Mouse (Mus musculus) forebrain, embryonic 10.5 days (tissue): ENCODE measurements at regions not wholly inside any gene's neighbourhood (a gene's known extent, or its start where the extent isn't known, plus 50 kb on each side); places are given as distances from the start of the nearest gene placed in this dataset.

Experiments
- DNase-seq: peaks from one replicate; pipeline ENCODE4 v3.0.0-alpha.2; 2017; ENCODE audit warnings: low spot score; ENCODE audit errors: extremely low spot score
- H3K27ac ChIP-seq: fragments of 300-500 bp; sonication (generic); 2 replicates; pipeline ENCODE4 v1.5.1; 2016; ENCODE audit warnings: mild to moderate bottlenecking
- H3K27me3 ChIP-seq: fragments of 300-500 bp; sonication (generic); 2 replicates; pipeline ENCODE4 v1.6.1; 2016; ENCODE audit warnings: mild to moderate bottlenecking; ENCODE audit not compliant: poor library complexity, severe bottlenecking
- H3K36me3 ChIP-seq: fragments of 300-500 bp; sonication (generic); replicated peaks from 2 replicates; pipeline ENCODE4 v1.6.1; 2016; ENCODE audit warnings: mild to moderate bottlenecking, moderate library complexity
- H3K4me1 ChIP-seq: fragments of 300-500 bp; sonication (generic); 2 replicates; pipeline ENCODE4 v1.6.1; 2016
- H3K4me3 ChIP-seq: fragments of 300-500 bp; sonication (generic); 2 replicates; pipeline ENCODE4 v1.5.1; 2016; ENCODE audit warnings: mild to moderate bottlenecking, moderate library complexity
- H3K9me3 ChIP-seq: fragments of 300-500 bp; sonication (generic); 2 replicates; pipeline ENCODE4 v1.6.1; 2016; ENCODE audit warnings: mild to moderate bottlenecking, moderate library complexity
- WGBS: fragments of 180-500 bp; shearing (Covaris S2); methylation state at CpG from one replicate; pipeline ENCODE4 v1.1.7; 2016; 5-methylcytosine and 5-hydroxymethylcytosine counted together

- 56% methylated on average over 1 of the region's 1 CpGs for WGBS
- no peak overlapping the region for H3K27ac ChIP-seq
- no peaks in the 10 kb centered on the region for H3K9me3 ChIP-seq
- H3K4me1 ChIP-seq: no peaks in the 10 kb centered on the region
- DNase-seq: no peak
- H3K36me3 ChIP-seq: no peaks in the 10 kb centered on the region
- no peak overlapping the region for H3K4me3 ChIP-seq
- no peaks in the 10 kb centered on the region for H3K27me3 ChIP-seq
Observed at GRCm38 (mm10) chr12:47466740-47467139, 648.0 kb upstream of the Nova1 start.

- no peak overlapping the region for H3K4me3 ChIP-seq
- no peak overlapping the region for H3K27ac ChIP-seq
- 87% methylated on average over 5 of the region's 5 CpGs for WGBS
Observed at GRCm38 (mm10) chr12:47465924-47466323, 647.2 kb upstream of the Nova1 start.

GRCm38 (mm10) chr12:47431669-47432068, 612.9 kb upstream of the Nova1 start:
- H3K27ac ChIP-seq: no peak overlapping the region
- H3K36me3 ChIP-seq: no peaks in the 10 kb centered on the region
- H3K27me3 ChIP-seq: no peaks in the 10 kb centered on the region
- no peak for DNase-seq
- no peak overlapping the region for H3K4me3 ChIP-seq
- WGBS: 70% methylated on average over 1 of the region's 1 CpGs
- no peaks in the 10 kb centered on the region for H3K4me1 ChIP-seq
- no peaks in the 10 kb centered on the region for H3K9me3 ChIP-seq

More at GRCm38 (mm10) chr12:47465924-47466323, 647.2 kb upstream of the Nova1 start:
- Histone ChIP-seq H3K4me1 (no peaks in the 10 kb centered on the region), H3K36me3 (no peaks in the 10 kb centered on the region), H3K27me3 (no peaks in the 10 kb centered on the region), H3K9me3 (no peaks in the 10 kb centered on the region)
- DNase-seq: no peak

- H3K4me3 ChIP-seq: no peak overlapping the region
Observed at GRCm38 (mm10) chr12:47412251-47412650, 593.5 kb upstream of the Nova1 start.

GRCm38 (mm10) chr12:47406563-47406962, 587.8 kb upstream of the Nova1 start:
- WGBS: 87% methylated on average over 2 of the region's 2 CpGs
- DNase-seq: no peak
- Histone ChIP-seq H3K4me3 (no peak overlapping the region), H3K27ac (no peak overlapping the region), H3K4me1 (no peaks in the 10 kb centered on the region), H3K9me3 (no peaks in the 10 kb centered on the region), H3K27me3 (no peaks in the 10 kb centered on the region), H3K36me3 (no peaks in the 10 kb centered on the region)

More at GRCm38 (mm10) chr12:47412251-47412650, 593.5 kb upstream of the Nova1 start:
- no peak overlapping the region for H3K27ac ChIP-seq
- 88% methylated on average over 4 of the region's 4 CpGs for WGBS
- no peaks in the 10 kb centered on the region for H3K4me1 ChIP-seq
- H3K27me3 ChIP-seq: no peaks in the 10 kb centered on the region
- no peaks in the 10 kb centered on the region for H3K9me3 ChIP-seq
- no peak for DNase-seq
- H3K36me3 ChIP-seq: no peaks in the 10 kb centered on the region

- Histone ChIP-seq H3K36me3 (no peaks in the 10 kb centered on the region), H3K27me3 (no peaks in the 10 kb centered on the region), H3K9me3 (no peaks in the 10 kb centered on the region), H3K27ac (no peak overlapping the region), H3K4me3 (no peak overlapping the region), H3K4me1 (no peaks in the 10 kb centered on the region)
- 95% methylated on average over 2 of the region's 2 CpGs for WGBS
- no peak for DNase-seq
Observed at GRCm38 (mm10) chr12:47406131-47406530, 587.4 kb upstream of the Nova1 start.

GRCm38 (mm10) chr12:47383225-47383624, 564.5 kb upstream of the Nova1 start:
- WGBS: 98% methylated on average over 1 of the region's 1 CpGs
- no peaks in the 10 kb centered on the region for H3K36me3 ChIP-seq
- no peak for DNase-seq
- H3K4me1 ChIP-seq: no peaks in the 10 kb centered on the region
- H3K27me3 ChIP-seq: no peaks in the 10 kb centered on the region
- no peaks in the 10 kb centered on the region for H3K9me3 ChIP-seq
- H3K27ac ChIP-seq: no peak overlapping the region
- no peak overlapping the region for H3K4me3 ChIP-seq

GRCm38 (mm10) chr12:47353269-47353668, 534.5 kb upstream of the Nova1 start:
- Histone ChIP-seq H3K4me3 (no peak overlapping the region), H3K27ac (no peak overlapping the region), H3K4me1 (no peaks in the 10 kb centered on the region), H3K27me3 (no peaks in the 10 kb centered on the region), H3K36me3 (no peaks in the 10 kb centered on the region), H3K9me3 (no peaks in the 10 kb centered on the region)
- no peak for DNase-seq
- WGBS: 81% methylated on average over 2 of the region's 2 CpGs

GRCm38 (mm10) chr12:47351229-47351628, 532.5 kb upstream of the Nova1 start:
- Histone ChIP-seq H3K4me1 (no peaks in the 10 kb centered on the region), H3K36me3 (no peaks in the 10 kb centered on the region), H3K4me3 (no peak overlapping the region), H3K9me3 (no peaks in the 10 kb centered on the region), H3K27ac (no peak overlapping the region), H3K27me3 (no peaks in the 10 kb centered on the region)
- DNase-seq: no peak
- 89% methylated on average over 1 of the region's 1 CpGs for WGBS

- 17% methylated on average over 2 of the region's 2 CpGs for WGBS
- H3K9me3 ChIP-seq: no peaks in the 10 kb centered on the region
- no peak overlapping the region for H3K27ac ChIP-seq
Observed at GRCm38 (mm10) chr12:47313413-47313812, 494.7 kb upstream of the Nova1 start.

GRCm38 (mm10) chr12:47275904-47276303, 457.2 kb upstream of the Nova1 start:
- no peaks in the 10 kb centered on the region for H3K9me3 ChIP-seq
- H3K27me3 ChIP-seq: no peaks in the 10 kb centered on the region
- H3K27ac ChIP-seq: no peak overlapping the region
- no peaks in the 10 kb centered on the region for H3K36me3 ChIP-seq
- H3K4me3 ChIP-seq: no peak overlapping the region
- no peak for DNase-seq
- no peaks in the 10 kb centered on the region for H3K4me1 ChIP-seq
- 62% methylated on average over 3 of the region's 3 CpGs for WGBS

More at GRCm38 (mm10) chr12:47313413-47313812, 494.7 kb upstream of the Nova1 start:
- Histone ChIP-seq H3K4me3 (no peak overlapping the region), H3K4me1 (no peaks in the 10 kb centered on the region), H3K27me3 (no peaks in the 10 kb centered on the region), H3K36me3 (no peaks in the 10 kb centered on the region)
- DNase-seq: peak; percentile 14

GRCm38 (mm10) chr12:47272309-47272708, 453.6 kb upstream of the Nova1 start:
- WGBS: 90% methylated on average over 2 of the region's 2 CpGs
- H3K27me3 ChIP-seq: no peaks in the 10 kb centered on the region
- H3K9me3 ChIP-seq: no peaks in the 10 kb centered on the region
- no peaks in the 10 kb centered on the region for H3K4me1 ChIP-seq
- no peak for DNase-seq
- no peak overlapping the region for H3K4me3 ChIP-seq
- no peak overlapping the region for H3K27ac ChIP-seq
- no peaks in the 10 kb centered on the region for H3K36me3 ChIP-seq

- H3K4me1 ChIP-seq: peaks cover 15% of the 10 kb centered on the region
- H3K27me3 ChIP-seq: no peaks in the 10 kb centered on the region
- no peaks in the 10 kb centered on the region for H3K9me3 ChIP-seq
- no peak overlapping the region for H3K4me3 ChIP-seq
- H3K36me3 ChIP-seq: no peaks in the 10 kb centered on the region
- WGBS: 78% methylated on average over 1 of the region's 1 CpGs
- no peak overlapping the region for H3K27ac ChIP-seq
- DNase-seq: no peak
Observed at GRCm38 (mm10) chr12:47264118-47264517, 445.4 kb upstream of the Nova1 start.

GRCm38 (mm10) chr12:47263408-47263807, 444.7 kb upstream of the Nova1 start:
- no peaks in the 10 kb centered on the region for H3K27me3 ChIP-seq
- H3K4me1 ChIP-seq: peaks cover 15% of the 10 kb centered on the region
- no peak overlapping the region for H3K4me3 ChIP-seq
- no peak overlapping the region for H3K27ac ChIP-seq
- peak; percentile 14 for DNase-seq
- no peaks in the 10 kb centered on the region for H3K9me3 ChIP-seq
- H3K36me3 ChIP-seq: no peaks in the 10 kb centered on the region
- 26% methylated on average over 1 of the region's 1 CpGs for WGBS
